Mouse (Mus musculus): ENCODE measurements at regions not wholly inside any gene's neighbourhood (a gene's known extent, or its start where the extent isn't known, plus 50 kb on each side); places are given as distances from the start of the nearest gene placed in this dataset.

DNA sequence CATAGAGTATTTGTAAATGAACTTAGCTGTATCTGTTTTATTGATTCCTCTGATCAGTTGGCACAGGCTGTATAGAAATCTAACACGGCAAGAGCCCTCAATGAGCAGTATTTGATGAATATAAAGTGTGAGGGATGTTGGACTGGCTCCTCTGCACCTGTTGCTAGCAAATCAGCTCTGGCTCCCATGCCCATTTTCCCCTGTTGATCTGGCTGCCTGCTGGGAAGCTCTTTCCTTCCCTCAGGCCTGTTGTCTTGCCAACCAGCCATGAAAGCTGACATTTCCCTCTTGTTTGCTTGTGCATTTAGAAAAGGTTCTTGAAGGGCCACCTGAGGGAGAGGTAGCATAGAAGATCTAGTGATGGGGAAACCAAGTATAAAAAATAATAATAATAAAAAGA lies 1216.2 kb upstream of the Slc10a2 start:
- Histone ChIP-seq H3K27me3 (ENCODE audit: control insufficient read depth, insufficient read depth, insufficient read length) (no peaks in the 10 kb centered on the region), H3K4me2 (ENCODE audit: low read depth) (no peak overlapping the region), H3K4me3 (no peak overlapping the region), H3K36me3 (ENCODE audit: control insufficient read depth, insufficient read depth) (no peaks in the 10 kb centered on the region), H3ac (ENCODE audit: control insufficient read depth, insufficient read length) (no peak overlapping the region), H3K79me2 (ENCODE audit: control insufficient read depth, insufficient read depth) (no peaks in the 10 kb centered on the region)
- TF ChIP-seq MAX (IDR thresholded peaks at IDR 0.05; ENCODE audit: low read depth), result no peak
- peak; percentile 12 to 29 (median 22) for TF ChIP-seq MYOD1 (IDR thresholded peaks at IDR 0.05; ENCODE audit: control insufficient read depth in 1 of 3, insufficient read length in 2 of 3, low read depth in 2 of 3)

- TF ChIP-seq REST (IDR thresholded peaks at IDR 0.05; ENCODE audit: insufficient read depth, insufficient read length) (no peak), SRF (IDR thresholded peaks at IDR 0.05; ENCODE audit: control insufficient read depth, insufficient read length, low read depth) (no peak), MYOG (IDR thresholded peaks at IDR 0.05; ENCODE audit: control insufficient read depth in 1 of 3, insufficient read depth in 1 of 3, insufficient read length in 2 of 3, low read depth in 2 of 3) (no peak)
- Histone ChIP-seq H3ac (ENCODE audit: control insufficient read depth, insufficient read length) (no peak overlapping the region), H3K4me3 (no peak overlapping the region), H3K4me2 (ENCODE audit: low read depth) (no peak overlapping the region), H3K79me2 (ENCODE audit: control insufficient read depth, insufficient read depth) (no peaks in the 10 kb centered on the region), H3K27me3 (ENCODE audit: control insufficient read depth, insufficient read depth, insufficient read length) (no peaks in the 10 kb centered on the region), H3K36me3 (ENCODE audit: control insufficient read depth, insufficient read depth) (no peaks in the 10 kb centered on the region)
These were observed 1210.2 kb upstream of the Slc10a2 start for GRCm38 (mm10) chr8:6315162-6315845.

GRCm38 (mm10) chr8:6288889-6289288 lies 1183.7 kb upstream of the Slc10a2 start:
- TF ChIP-seq SRF (IDR thresholded peaks at IDR 0.05; ENCODE audit: control insufficient read depth, insufficient read length, low read depth) (no peak), MYOD1 (IDR thresholded peaks at IDR 0.05; ENCODE audit: control insufficient read depth in 1 of 3, insufficient read length in 2 of 3, low read depth in 2 of 3) (no peak), USF1 (IDR thresholded peaks at IDR 0.05; ENCODE audit: low read depth) (no peak), E2F4 (IDR thresholded peaks at IDR 0.05; ENCODE audit: insufficient read depth) (no peak), CEBPB (IDR thresholded peaks at IDR 0.05; ENCODE audit: insufficient read depth, poor library complexity, severe bottlenecking) (no peak), MAX (IDR thresholded peaks at IDR 0.05; ENCODE audit: low read depth) (no peak), MYOG (IDR thresholded peaks at IDR 0.05; ENCODE audit: control insufficient read depth in 1 of 3, insufficient read depth in 1 of 3, insufficient read length in 2 of 3, low read depth in 2 of 3) (no peak), POLR2AphosphoS2 (IDR thresholded peaks at IDR 0.05; ENCODE audit: insufficient read length, low read depth) (no peak), REST (IDR thresholded peaks at IDR 0.05; ENCODE audit: insufficient read depth, insufficient read length) (no peak), TCF12 (IDR thresholded peaks at IDR 0.05; ENCODE audit: insufficient read depth, poor library complexity, severe bottlenecking) (no peak), POLR2A (IDR thresholded peaks at IDR 0.05; ENCODE audit: insufficient read length, low read depth) (no peak), TCF3 (IDR thresholded peaks at IDR 0.05; ENCODE audit: insufficient read length, low read depth) (no peak)
- Histone ChIP-seq H3K36me3 (ENCODE audit: control insufficient read depth, insufficient read depth) (no peaks in the 10 kb centered on the region), H3K79me2 (ENCODE audit: control insufficient read depth, insufficient read depth) (no peaks in the 10 kb centered on the region), H3ac (ENCODE audit: control insufficient read depth, insufficient read length) (no peak overlapping the region), H3K4me2 (ENCODE audit: low read depth) (no peak overlapping the region), H3K4me3 (no peak overlapping the region), H3K27me3 (ENCODE audit: control insufficient read depth, insufficient read depth, insufficient read length) (no peaks in the 10 kb centered on the region)

DNA sequence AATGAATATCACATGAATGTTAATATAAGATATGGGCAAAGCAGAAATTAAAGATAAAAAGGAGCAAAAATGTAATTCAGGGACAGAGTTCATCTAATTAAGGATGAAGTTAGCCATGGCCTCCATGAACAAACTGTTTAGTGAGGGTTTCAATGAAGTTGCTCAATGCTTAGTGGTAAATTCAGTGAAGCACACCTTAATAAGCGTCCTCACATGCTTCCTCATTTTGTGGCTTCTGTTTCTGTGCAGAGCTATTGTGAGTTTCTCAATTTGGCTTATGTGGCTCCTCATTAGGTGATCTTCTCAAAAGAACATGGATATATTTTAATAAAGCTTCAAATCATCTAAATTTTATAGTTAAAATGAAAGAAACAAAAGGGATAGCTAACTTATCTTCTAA lies 1174.8 kb upstream of the Slc10a2 start:
- no peak for TF ChIP-seq POLR2AphosphoS2 (IDR thresholded peaks at IDR 0.05; ENCODE audit: insufficient read length, low read depth)
- TF ChIP-seq USF1 (IDR thresholded peaks at IDR 0.05; ENCODE audit: low read depth), result no peak
- no peak overlapping the region for H3ac ChIP-seq (ENCODE audit: control insufficient read depth, insufficient read length)
- H3K4me3 ChIP-seq, result no peak overlapping the region
- H3K79me2 ChIP-seq (ENCODE audit: control insufficient read depth, insufficient read depth), result no peaks in the 10 kb centered on the region
- no peak overlapping the region for H3K4me2 ChIP-seq (ENCODE audit: low read depth)
- no peaks in the 10 kb centered on the region for H3K27me3 ChIP-seq (ENCODE audit: control insufficient read depth, insufficient read depth, insufficient read length)
- no peaks in the 10 kb centered on the region for H3K36me3 ChIP-seq (ENCODE audit: control insufficient read depth, insufficient read depth)
